Mouse (Mus musculus): ENCODE measurements at regions not wholly inside any gene's neighbourhood (a gene's known extent, or its start where the extent isn't known, plus 50 kb on each side); places are given as distances from the start of the nearest gene placed in this dataset.
A peak's percentile ranks its signal among the peaks of the same experiment; 100 is the strongest.

- peak; percentile 57 for DNase-seq (ENCODE audit: low read depth, low spot score)
These were observed 78.2 kb upstream of the Cldn34d start for GRCm38 (mm10) chrX:76680890-76681289.
